8 mouse cellular contexts compared by ENCODE assay signal in genomic region chr6:106769290-106769866, GRCm38 (mm10). TPM values are rescaled to one million over a fixed set of nuclear protein-coding genes. Genes with fewer than 3 reads are reported as not detected.
DNase-seq lines count a peak whose midpoint lies in the region; ATAC-seq and TF ChIP-seq lines count a peak whose summit lies in the region.

No protein-coding gene starts in this region.

- no peak for DNase-seq in layer of hippocampus, adult 2 months (ENCODE audit: low spot score in 2 of 2)
- DNase-seq in layer of hippocampus, postnatal 36 days = no peak
- DNase-seq in spleen, adult 12 weeks (ENCODE audit: low spot score) = no peak
- DNase-seq in frontal cortex, postnatal 25 days (ENCODE audit: low spot score in 2 of 2) = no peak
- DNase-seq in adrenal gland, adult 18-20 months (ENCODE audit: low spot score in 2 of 2) = no peak

- peak overlapping the region; percentile 97 for H3K4me2 ChIP-seq in hindbrain, embryonic 13.5 days

- H3K4me3 ChIP-seq in layer of hippocampus, adult 2 months = peak overlapping the region; percentile 97
- peak overlapping the region; percentile 94 for H3K4me3 ChIP-seq in bone marrow macrophage, adult 2 months (ENCODE audit: insufficient read depth, low read length)
- peak overlapping the region; percentile 75 for H3K4me3 ChIP-seq in hindbrain, embryonic 13.5 days

- H3K4me1 ChIP-seq in bone marrow macrophage, adult 2 months (ENCODE audit: control insufficient read depth, insufficient read depth, low read length) = peaks cover 2% of the 10 kb centered on the region; the same call in 1 of the 2 replicates
- peaks cover 12% of the 10 kb centered on the region for H3K4me1 ChIP-seq in hindbrain, embryonic 13.5 days (replicated peaks)

- H3K9me3 ChIP-seq in hindbrain, embryonic 13.5 days = no peaks in the 10 kb centered on the region

- peak overlapping the region; percentile 80 for H3K27ac ChIP-seq in layer of hippocampus, adult 2 months
- peak overlapping the region; percentile 18; the same call in 1 of the 2 replicates for H3K27ac ChIP-seq in bone marrow macrophage, adult 2 months (ENCODE audit: insufficient read depth, low read depth, low read length)
- no peak overlapping the region for H3K27ac ChIP-seq in hindbrain, embryonic 13.5 days

- peak overlapping the region; percentile 75 for H3K9ac ChIP-seq in hindbrain, embryonic 13.5 days

- WGBS in hindbrain, embryonic 13.5 days = 1% methylated on average over 33 of the region's 33 CpGs

- ATAC-seq in hindbrain, embryonic 13.5 days (ENCODE audit: low FRiP score) = peak; percentile 85; the same call in 1 of the 2 replicates
- peak; percentile 65 for ATAC-seq in megakaryocyte progenitor cell, adult 5-6 weeks (replicated peaks; ENCODE audit: poor library complexity)

- no peak for TF ChIP-seq POLR2A in bone marrow macrophage, adult 2 months (IDR thresholded peaks at IDR 0.05; ENCODE audit: borderline replicate concordance, low read depth, low read length)

- 0 out of 2 replicates have a peak, but pooled peaks cover 3% of the 10 kb centered on the region for H3K27me3 ChIP-seq in hindbrain, embryonic 13.5 days

- no peak for TF ChIP-seq CTCF in layer of hippocampus, adult 2 months (conservative IDR thresholded peaks at IDR 0.05)
- TF ChIP-seq CTCF in bone marrow macrophage, adult 2 months (IDR thresholded peaks at IDR 0.05; ENCODE audit: low read depth, low read length) = no peak

- H3K36me3 ChIP-seq in hindbrain, embryonic 13.5 days = peaks cover 22% of the 10 kb centered on the region

RNA-seq across cellular contexts. Expression of gene Trnt1, which starts 0.5 kb away (rescaled TPM):
- 10 to 100 TPM; 52.3 to 57.5 TPM for total RNA-seq in layer of hippocampus, adult 2 months (2021)
- 10 to 100 TPM; 54.1 to 55.2 TPM for total RNA-seq in layer of hippocampus, postnatal 36 days (2021)
- polyA plus RNA-seq in bone marrow macrophage, adult 2 months (2012; ENCODE audit: insufficient read depth, insufficient read length, missing spikeins) = 22.1 and 24.9 TPM in 2 replicates
- 63.3 and 65.8 TPM in 2 replicates for polyA plus RNA-seq in hindbrain, embryonic 13.5 days (2015; fragmentation: Nextera tagmentation; extraction: Ambion mirVana)
- total RNA-seq in megakaryocyte progenitor cell, adult 5-6 weeks (2015) = 61.5 and 65.0 TPM in 2 replicates
- 88.1 and 101 TPM in 2 replicates for total RNA-seq in megakaryocyte progenitor cell, adult 5-6 weeks (2017)
- 10 to 100 TPM; 50.0 to 62.7 TPM for total RNA-seq in adrenal gland, adult 18-20 months (2021)

RNA-seq across cellular contexts. Expression of gene Il5ra, which starts 20.5 kb away (rescaled TPM):
- total RNA-seq in layer of hippocampus, adult 2 months (2021) = not detected
- not detected for total RNA-seq in layer of hippocampus, postnatal 36 days (2021)
- polyA plus RNA-seq in bone marrow macrophage, adult 2 months (2012; ENCODE audit: insufficient read depth, insufficient read length, missing spikeins) = not detected in 2 replicates
- polyA plus RNA-seq in hindbrain, embryonic 13.5 days (2015; fragmentation: Nextera tagmentation; extraction: Ambion mirVana) = not detected in 2 replicates
- total RNA-seq in megakaryocyte progenitor cell, adult 5-6 weeks (2015) = 0.46 and 0.49 TPM in 2 replicates
- total RNA-seq in megakaryocyte progenitor cell, adult 5-6 weeks (2017) = 0.41 and 1.0 TPM in 2 replicates
- not detected for total RNA-seq in adrenal gland, adult 18-20 months (2021)

RNA-seq across cellular contexts. Expression of gene Crbn, which starts 30.5 kb away (rescaled TPM):
- 100 to 1,000 TPM; 102 to 108 TPM for total RNA-seq in layer of hippocampus, adult 2 months (2021)
- 100 to 1,000 TPM; 103 to 105 TPM for total RNA-seq in layer of hippocampus, postnatal 36 days (2021)
- 36.6 and 43.2 TPM in 2 replicates for polyA plus RNA-seq in bone marrow macrophage, adult 2 months (2012; ENCODE audit: insufficient read depth, insufficient read length, missing spikeins)
- polyA plus RNA-seq in hindbrain, embryonic 13.5 days (2015; fragmentation: Nextera tagmentation; extraction: Ambion mirVana) = 62.2 and 64.9 TPM in 2 replicates
- total RNA-seq in megakaryocyte progenitor cell, adult 5-6 weeks (2015) = 19.7 and 23.6 TPM in 2 replicates
- 34.6 and 43.8 TPM in 2 replicates for total RNA-seq in megakaryocyte progenitor cell, adult 5-6 weeks (2017)
- total RNA-seq in adrenal gland, adult 18-20 months (2021) = 10 to 100 TPM; 55.2 to 63.1 TPM
